Mouse (Mus musculus) CD4-positive, CD25-positive, alpha-beta regulatory T cell, adult 2 months (primary cell): ENCODE measurements around the gene Gm43518.

Source experiments
- DNase-seq: peaks from one replicate; pipeline ENCODE4 v3.0.0-alpha.2; 2012; ENCODE audit warnings: low read depth, low spot score

Gm43518 gene

DNA sequence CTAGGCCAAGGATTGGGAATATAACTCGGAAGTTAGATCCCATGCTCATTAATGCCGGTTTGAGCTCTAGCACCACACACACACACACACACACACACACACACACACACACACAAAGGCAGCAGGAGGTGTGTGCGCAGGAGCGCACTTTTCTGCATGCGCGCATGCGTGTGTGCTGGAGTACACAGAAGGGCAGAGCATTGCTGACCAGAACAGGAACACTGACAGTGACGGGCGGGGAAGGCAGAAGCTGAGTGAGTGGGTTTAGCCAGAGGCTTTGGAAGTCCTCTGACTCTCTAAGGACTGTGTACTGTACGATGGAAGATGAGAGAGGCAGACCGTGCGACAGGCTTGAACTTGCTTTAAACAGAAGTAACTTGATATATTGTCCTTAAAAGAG, 6.3 kb downstream of the Gm43518 start:
- no peak for DNase-seq

DNA sequence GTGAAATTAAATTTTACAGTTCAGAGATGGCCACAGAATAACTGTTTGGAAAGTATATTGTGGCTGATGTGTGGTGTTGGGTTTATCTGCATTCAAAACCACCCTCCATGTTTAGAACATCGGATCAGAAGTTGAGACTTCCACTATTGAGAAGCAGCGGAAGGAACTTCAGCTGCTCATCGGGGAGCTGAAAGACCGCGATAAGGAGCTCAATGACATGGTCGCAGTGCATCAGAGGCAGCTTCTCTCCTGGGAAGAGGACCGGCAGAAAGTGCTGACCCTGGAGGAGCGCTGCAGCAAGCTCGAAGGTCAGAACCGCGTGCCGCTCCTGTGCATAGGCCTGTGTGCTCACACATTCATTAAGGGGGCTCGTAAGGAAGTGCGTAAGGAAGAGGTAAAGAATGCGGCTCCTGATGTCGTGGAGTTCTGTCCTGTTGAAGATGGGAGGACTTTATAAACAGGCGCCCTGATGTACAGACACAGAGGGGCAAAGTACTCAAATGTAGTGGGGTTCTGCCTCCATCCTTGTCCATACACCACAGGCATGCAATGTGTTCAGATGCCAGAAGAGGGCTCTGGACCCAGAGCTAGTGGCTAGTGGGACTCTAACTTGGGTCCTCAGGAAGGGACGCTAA, 6.9 kb downstream of the Gm43518 start:
- peak; percentile 32 for DNase-seq

DNA sequence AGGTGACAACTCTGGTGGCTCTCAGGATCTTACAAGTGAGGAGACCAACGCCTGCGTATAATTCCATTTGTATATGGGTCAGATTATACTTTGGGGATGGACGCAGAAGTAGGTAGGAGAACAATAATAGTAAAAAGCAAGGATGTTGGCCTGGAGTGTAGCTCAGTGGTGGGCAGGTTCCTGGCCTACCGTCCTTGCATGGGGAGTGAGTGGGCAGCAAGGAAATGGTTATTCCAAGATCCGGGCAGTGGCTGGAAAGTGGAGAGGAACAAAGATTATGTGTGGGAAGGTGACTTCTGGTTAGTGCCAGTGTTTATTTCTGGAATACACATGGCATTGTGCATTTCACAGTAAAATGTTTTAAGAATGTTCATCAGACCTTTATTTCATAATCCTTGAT, 8.7 kb downstream of the Gm43518 start:
- DNase-seq: no peak

DNA sequence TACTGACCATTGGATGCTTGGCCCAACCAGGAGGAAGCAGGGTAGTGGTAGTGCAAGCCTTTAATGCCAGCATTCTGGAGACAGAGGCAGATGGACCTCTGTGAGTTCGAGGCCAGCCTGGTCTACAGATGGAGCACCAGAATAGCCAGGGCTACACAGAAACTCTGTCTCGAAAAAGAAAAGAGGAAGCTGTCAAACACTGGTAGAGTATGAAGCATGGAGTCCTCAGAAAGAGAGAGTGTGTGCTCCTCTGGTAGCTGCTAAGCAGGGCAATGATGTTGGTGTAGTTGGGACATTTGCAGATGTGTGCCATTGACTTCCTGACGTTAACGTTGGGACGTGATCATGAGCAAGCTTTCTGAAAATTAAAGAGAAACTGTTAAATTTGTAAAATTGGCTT, 11.3 kb downstream of the Gm43518 start:
- DNase-seq: no peak

DNA sequence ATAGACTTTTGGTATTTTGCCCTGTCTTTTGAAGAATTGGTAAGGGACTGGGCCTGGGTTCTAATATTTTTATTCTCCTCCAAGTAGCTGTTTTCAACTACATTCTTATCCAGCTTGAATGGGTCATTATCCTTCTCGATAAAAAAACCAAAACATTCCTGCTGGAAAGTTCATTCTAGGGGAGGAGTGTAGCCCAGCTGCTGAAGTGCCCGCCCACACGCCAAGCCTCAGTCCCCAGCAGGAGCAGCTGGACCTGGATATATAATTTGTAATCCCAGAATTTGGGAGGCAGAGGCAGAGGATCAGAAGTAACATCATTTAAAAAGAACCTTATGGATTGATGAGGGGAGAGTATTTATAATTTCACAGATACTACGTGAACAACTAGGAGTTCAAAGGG, 19.3 kb downstream of the Gm43518 start:
- DNase-seq: no peak

DNA sequence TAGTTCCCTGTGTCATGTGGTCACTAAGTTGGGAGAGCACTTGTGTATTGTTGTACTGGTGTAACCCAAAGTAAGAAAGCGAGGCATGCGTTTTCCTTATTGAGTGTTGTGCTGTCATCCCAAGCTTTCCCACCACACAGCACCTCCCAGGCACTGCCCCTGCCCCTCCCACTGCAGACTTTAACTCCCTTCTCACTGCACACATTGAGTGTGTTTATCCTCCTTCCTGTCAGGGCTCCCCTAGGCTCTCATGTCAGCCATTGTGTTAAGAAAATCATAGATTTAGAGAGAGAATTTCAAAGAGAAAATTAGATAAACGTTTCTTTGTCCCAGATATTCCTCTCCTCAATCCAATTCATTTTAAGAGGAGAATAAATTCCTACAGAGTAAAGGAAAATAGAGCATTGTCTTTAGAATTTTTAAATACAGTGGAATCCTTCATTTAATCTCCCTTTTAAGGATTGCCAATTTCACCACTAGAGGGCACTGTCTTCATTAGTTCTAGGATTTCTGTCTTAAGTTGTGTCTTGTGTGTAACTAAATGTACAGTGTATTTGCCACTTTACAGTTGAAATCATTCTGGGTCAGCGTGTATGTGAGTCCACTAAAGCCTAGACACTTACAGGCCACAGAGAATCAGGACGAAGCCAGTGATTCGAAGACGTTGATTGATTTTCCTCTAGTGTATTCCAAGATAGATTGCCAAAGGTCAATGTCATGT, 20.0 kb downstream of the Gm43518 start:
- DNase-seq: peak; percentile 81

DNA sequence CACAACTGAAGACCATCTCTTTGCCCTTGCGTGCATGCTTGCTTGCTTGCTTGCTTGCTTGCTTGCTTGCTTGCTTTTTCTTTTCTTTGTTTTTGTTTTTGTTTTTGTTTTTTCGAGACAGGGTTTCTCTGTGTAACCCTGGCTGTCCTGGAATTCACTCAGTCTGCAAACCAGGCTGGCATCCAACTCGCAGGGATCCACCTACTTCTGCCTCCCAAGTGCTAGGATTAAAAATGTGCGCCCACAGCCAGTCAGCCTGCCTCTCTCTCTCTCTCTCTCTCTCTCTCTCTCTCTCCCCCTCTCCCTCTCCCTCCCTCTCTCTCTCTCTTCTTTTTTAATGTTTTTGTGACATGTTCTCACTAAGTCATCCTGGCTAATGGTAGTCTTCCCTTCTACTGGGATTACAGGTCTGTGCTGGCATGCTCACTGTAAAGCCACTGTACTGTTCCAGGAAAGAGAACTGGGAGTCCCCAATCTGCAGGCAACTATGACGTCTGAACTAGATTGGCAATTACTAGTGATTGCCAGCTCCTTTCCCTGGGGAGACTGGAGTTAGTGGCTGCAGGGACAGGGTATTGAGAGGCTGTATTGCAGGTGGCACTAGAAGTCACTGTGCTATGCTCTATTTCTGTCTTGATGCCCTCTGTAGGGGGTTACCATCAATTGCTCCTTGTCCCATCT, 25.3 kb downstream of the Gm43518 start:
- DNase-seq: no peak

DNA sequence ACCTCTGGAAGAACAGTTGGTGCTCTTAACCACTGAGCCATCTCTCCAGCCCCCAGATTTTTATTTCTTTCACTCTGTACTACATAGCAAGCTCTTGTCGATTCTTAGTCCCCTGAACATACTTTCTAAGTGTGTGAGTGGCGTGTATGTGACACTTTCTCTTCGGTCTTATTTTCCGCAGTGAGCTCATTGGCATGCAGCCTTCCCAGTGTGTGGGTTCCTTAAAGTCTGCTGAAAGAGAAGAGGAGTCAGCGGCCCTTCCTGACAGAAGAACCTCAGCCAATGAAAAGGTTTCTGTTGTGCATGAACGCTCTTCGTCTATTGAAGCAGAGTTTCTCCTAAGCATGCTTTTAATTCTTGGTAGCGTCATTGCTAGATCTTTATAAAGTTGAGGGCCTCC, 30.0 kb downstream of the Gm43518 start:
- DNase-seq: no peak

DNA sequence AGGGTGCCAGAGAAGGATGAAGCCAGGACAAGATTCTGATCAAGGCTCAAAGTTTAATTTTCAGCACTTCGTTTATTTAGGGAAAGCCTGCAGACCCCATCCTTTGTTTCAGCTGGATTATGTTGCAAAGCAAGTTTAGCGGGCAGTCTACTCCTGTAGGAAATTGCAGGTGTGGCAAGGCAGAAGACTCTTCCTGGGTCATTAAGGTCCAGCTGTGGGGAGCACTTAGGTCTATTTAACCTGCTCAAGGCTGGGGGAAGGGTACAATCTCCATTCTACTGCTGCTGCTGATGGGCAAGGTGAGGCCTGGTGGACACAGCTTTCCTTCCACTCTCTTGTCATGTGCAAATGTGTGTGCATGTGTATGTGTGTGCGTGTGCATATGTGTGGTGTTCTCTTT, 31.8 kb downstream of the Gm43518 start:
- DNase-seq: no peak

DNA sequence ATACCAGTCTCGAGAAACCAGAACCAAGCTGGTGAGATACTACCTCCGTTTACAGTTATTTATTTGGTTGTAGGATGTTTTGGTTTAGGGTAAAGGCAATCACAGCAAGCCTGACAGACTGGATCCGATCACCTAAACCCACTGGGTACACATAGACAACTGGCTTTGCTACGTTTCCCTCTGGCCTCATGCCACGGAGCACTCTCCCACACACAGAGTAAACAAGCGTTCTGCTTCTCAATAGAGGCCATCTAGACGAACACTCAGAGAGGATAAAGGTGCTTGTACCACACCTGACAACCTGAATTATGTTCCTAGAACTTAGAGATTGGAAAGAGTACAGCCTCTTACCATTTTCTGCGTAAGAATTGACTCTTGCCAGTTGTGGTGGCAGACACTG, 32.9 kb downstream of the Gm43518 start:
- no peak for DNase-seq

DNA sequence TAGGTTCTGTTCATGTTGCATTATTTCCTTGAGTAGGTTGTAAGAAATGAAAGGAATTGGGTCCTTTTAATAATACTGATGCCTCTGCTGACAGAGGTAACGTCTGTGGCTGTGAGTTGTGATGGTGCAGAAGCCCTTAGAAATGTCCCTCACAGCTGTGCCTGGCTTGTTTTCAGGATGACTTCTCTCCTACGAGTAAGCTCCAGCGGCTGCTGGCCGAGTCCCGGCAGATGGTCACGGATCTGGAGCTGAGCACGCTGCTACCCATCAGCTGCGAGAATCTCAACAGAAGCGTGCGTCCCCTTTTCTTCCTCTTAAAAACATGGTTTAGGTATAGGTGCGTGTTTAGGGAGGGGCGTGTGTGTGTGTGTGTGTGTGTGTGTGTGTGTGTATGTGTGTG, 33.8 kb downstream of the Gm43518 start:
- DNase-seq: no peak

DNA sequence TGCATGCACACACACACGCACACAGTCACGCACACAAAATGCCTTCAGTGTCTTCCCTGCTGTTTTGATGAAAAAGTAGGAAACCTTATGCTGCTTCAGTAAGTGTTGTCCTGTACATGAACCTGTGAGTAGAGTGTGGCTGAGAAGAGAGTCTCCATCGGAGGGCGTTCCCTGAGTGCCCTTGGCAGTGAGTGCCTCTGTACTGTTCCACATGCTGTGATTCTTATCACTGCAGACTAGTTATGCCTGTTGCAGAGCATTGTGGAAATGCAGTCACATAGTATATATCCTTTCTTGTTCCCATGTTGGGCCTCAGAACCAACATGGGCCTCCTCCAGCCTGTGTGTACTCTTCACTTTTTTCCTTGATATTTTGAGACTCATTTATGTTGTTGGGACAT, 37.0 kb downstream of the Gm43518 start:
- DNase-seq: no peak

DNA sequence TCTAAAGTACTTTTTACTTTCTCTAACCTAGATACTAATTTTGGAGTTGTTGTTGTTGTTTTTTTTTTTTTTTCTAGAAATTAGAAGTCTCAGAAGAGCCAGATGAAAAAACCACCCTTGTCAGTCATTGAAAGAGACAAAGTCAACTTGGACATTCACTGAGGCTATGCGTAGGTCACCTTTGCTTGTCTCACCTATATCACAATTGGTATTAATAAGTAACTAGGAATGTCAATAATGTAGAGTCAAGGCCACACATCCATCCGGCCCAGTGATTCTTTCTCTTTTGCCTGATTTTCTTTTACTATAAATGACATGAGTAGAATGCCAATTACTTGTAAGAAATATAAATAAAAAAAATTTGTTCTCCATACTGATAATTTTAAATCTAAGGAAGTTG, 39.5 kb downstream of the Gm43518 start:
- no peak for DNase-seq

DNA sequence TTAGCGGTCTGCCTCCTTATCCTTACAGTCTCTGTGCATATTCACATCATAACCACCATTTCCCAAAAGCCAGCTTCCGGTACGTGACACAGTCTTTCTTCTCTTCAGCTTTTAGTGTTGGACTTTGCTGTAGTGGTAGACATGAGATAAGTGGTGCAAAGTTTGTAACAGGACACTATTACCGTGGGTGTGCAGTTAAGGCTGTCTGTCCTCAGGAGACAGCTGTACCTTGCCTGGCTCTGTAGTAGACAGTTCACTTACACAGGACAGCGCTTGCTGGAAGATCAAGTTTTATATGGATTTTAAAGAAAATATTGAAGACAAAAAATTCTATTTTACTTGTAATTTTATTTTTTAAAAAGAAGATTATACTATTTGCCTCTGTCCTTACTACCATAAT, 41.2 kb downstream of the Gm43518 start:
- no peak for DNase-seq

DNA sequence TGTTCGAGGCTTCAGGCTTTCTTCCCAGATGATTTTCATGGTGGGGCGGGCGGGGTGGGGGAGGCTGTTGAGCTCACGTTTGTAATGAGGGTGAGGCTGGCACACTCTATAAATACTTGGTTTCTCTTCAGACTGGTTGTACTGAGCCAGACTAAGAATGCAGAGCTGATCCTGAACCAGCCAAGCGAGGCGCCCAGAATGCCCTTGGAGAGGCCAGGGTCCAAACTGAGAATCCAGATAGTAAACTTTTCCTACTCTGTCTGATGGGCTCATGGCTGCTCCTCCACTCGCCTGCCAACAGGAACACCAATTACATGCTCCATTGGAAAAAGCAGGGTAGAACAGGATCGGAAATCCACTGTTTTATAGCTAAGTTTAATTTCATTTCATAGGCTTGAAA, 42.0 kb downstream of the Gm43518 start:
- no peak for DNase-seq

DNA sequence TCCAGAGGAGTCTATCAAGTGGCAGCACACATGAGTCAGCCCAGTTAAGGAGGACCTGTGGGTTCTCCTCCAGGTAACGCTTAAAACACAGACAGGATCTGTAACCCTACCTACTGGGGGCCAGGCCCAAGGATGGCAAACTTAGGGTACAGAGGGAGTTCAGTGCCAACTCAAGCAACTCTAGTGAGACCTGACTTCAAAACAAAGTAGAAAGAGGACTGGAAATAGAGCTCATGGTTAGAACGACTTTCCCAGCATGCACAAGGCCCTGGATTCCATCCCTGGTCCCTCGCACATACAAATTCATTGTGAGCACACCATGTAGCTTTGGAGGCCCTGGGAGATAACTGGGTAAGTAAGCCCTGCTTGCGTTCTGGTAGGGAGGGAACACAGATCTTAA, 43.4 kb downstream of the Gm43518 start:
- DNase-seq: no peak

DNA sequence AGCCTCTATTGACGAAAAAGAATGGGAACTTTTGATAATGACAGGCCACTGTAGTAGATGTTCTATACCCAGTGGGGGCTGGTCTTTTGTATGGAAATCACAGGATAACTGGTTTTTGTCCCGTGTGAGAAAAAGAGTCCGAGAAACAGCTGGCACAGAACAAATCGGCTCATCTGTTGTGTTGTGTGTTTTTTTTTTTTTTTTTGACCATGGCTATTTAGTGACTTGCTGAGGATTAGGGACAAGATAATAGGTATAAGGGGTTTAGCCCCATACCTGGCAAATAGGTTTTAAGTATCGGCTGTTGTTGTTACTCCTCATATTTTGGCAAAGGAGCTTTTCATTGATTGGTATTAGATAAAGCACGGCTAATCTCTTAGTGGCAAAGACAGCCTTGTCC, 45.2 kb downstream of the Gm43518 start:
- DNase-seq: no peak

DNA sequence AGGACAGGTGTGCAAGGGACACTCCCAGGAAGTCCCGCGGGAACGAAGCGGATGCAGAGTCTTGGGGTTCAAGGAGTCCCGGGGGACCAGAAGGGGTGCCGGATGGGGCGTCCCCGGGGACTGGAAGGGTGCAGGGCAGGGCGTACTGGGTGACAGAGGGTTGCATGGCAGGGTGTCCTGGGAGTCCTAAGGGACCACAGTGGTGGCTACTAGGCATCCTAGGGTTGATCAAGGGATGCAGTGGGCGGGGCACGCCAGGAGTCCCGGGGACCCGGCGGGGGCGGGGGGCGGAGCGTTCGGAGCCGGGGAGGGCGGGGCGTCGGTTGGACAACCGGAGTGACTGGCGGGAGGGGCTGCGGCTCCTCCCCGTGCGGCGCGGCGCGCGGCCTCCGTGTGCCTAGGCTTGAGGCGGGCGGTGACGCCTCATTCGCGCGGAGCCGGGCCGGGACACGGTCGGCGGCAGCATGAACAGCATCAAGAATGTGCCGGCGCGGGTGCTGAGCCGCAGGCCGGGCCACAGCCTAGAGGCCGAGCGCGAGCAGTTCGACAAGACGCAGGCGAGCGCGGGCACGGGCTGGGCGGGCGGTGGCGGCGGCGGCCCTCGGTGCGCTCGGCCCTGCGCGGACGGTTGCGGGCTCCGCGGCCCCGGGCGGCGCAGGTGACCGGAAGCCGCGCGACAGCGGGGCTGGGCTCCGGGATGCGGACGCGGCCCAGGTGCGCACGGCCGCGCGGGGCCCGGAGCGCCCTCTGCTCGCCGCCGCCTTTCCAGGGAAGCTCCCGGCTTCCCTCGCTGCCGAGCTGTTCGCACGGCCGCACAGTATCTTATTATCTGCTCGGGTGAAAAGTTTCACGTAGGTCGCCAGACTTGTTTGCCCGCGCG, 46.3 kb downstream of the Gm43518 start, which contains the start of gene Hip1r:
Gene Hip1r, plus strand, starts transcription at position 330 of the 880 bp plus-strand sequence.
- peak; percentile 82 for DNase-seq

DNA sequence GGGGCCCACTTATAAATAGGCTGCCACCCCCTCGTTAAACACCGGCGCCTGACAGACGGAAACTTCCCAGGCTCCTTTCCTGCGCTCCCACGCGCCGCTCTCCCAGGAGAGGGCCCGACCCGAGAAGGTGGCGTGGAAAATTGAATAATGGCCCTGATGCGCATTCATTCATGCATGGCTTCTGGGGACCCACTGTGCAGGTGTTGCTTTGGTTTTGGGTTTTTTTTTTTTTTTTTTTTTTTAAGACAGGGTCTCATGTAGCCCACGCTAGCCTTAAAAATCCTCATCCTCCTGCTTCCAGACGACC, 46.9 kb downstream of the Gm43518 start:
- DNase-seq: peak; percentile 43

DNA sequence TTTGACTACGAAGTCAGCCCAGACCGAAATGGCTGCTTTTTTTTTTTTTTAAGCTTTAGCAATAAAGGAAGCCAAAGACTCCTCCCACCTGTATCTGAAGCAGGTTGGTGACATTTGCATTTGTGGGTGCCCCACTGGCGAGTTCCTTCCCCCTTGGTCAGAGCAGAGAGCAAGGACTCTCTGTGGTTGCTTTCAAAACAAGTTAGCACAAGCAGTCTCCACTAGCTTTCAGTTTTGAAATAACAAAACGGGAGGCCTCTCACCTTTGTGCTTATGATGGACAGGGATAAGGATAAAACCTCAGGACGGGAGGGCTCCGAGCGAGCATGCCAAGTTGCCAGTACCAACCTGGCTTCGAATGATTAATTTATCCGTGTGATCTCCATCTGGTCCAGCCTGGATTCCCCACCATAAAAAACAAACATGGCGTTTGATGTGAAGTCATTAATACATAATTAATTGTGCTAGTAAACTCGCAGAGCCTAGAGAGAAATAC, 47.4 kb downstream of the Gm43518 start:
- DNase-seq: peak; percentile 74

DNA sequence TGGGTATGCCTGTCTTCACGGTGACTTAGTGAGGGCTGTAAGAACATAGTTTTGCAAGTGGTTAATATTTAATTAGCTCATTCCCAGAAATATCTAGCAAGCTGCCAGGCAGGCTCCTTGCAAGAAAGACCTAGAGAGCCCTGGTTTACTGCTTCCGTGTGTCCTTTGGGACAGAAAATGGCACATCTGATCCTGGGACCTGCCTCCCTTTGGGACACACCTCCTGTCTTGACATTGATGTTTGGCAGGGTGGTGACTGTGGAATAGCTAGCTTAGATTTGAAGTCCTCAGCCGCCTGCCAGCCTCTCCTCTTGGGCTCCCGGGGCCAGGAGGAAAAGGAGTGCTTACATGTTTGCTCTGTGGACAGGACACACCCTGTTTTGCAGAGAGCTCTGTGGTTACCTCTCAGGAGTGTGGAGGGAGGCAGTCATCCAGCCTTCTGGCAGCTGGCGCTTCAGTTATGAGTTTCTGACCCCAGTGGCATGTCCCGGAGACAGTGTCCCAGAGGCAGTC, 48.5 kb downstream of the Gm43518 start:
- DNase-seq: no peak

DNA sequence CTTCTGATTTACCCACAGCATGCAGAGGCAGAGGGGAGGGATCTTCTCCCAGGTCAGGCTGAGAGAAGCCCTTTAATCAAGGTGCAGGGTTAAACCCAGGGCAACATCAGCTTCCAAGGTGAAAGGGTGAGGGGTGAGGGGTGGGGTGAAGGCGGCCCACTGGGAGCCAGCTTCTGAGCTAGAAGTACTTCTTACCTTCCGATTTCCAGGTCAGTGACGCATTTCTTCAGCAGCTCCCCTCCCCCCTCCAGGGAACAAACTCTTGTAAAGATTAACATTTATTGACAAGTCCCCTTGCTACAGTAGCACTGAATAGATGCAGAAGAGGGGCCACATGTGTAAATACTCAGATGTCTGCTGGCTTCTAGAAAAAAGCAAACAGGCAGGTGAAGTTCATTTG, 50.0 kb downstream of the Gm43518 start:
- no peak for DNase-seq
